Mouse (Mus musculus) limb, embryonic 15.5 days (tissue): ENCODE measurements around the gene Mecom. TPM values are rescaled to one million over a fixed set of nuclear protein-coding genes. Genes with fewer than 3 reads are reported as not detected.

Experiments used
- ATAC-seq: fragments of 200-750 bp; cut with Nextera tagmentation; 2 replicates; pipeline ENCODE4 v1.8.0; 2017; ENCODE audit warnings: low read depth, moderate TSS enrichment; ENCODE audit not compliant: insufficient number of reproducible peaks, low FRiP score, low TSS enrichment
- H3K27ac ChIP-seq: fragments of 300-500 bp; sonication (generic); 2 replicates; pipeline ENCODE4 v1.5.1; 2015; ENCODE audit warnings: moderate library complexity, mild to moderate bottlenecking, inconsistent platforms
- H3K27me3 ChIP-seq: fragments of 300-500 bp; sonication (generic); 2 replicates; pipeline ENCODE4 v1.6.1; 2015; ENCODE audit warnings: inconsistent platforms
- H3K36me3 ChIP-seq: fragments of 300-500 bp; sonication (generic); 2 replicates; pipeline ENCODE4 v1.6.1; 2015; ENCODE audit warnings: inconsistent platforms
- H3K4me1 ChIP-seq: fragments of 300-500 bp; sonication (generic); 2 replicates; pipeline ENCODE4 v1.6.1; 2015; ENCODE audit warnings: inconsistent platforms
- H3K4me2 ChIP-seq: fragments of 300-500 bp; sonication (generic); 2 replicates; pipeline ENCODE4 v1.6.1; 2015; ENCODE audit warnings: mild to moderate bottlenecking, inconsistent platforms
- H3K4me3 ChIP-seq: fragments of 300-500 bp; sonication (generic); 2 replicates; pipeline ENCODE4 v1.5.1; 2015; ENCODE audit warnings: mild to moderate bottlenecking, inconsistent platforms
- H3K9ac ChIP-seq: fragments of 300-500 bp; sonication (generic); 2 replicates; pipeline ENCODE4 v1.6.1; 2015; ENCODE audit warnings: inconsistent platforms
- H3K9me3 ChIP-seq: fragments of 300-500 bp; sonication (generic); 2 replicates; pipeline ENCODE4 v1.6.1; 2016; ENCODE audit warnings: inconsistent platforms
- WGBS: fragments of 180-500 bp; shearing (Covaris S2); methylation state at CpG from one replicate; pipeline ENCODE4 v1.1.7; 2015; 5-methylcytosine and 5-hydroxymethylcytosine counted together
- polyA plus RNA-seq: library from polyadenylated mRNA; unstranded; fragments of >200 nt; fragmentation: Nextera tagmentation; extraction: Ambion mirVana; gene quantifications from 2 replicates; pipeline ENCODE4 v1.2.1, GENCODE M21; 2015

Mecom gene
- polyA plus RNA-seq, 1 experiment from 2014 or later: 38.4 TPM

DNA sequence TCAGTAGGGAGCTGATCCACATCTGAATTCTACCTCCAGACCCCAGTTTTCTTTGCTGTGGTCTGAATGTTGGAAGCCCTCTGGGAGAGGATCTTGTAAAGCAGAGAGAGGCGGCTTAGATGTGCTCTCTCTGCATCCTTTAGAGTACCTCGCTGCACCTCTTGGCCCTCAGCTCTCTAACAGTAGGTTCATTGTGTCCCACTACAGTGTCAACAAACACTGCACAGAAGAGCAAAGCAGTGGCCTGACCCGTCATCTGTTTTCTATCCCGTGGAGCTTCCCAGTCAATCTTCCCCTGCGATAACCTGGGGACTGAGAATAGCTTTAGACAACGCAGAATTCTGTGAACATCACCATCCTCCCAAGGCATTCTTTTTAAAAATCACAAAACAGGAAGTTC lies 69.6 kb downstream of the Mecom start:
- Histone ChIP-seq H3K36me3 (no peaks in the 10 kb centered on the region), H3K27ac (no peak overlapping the region), H3K4me3 (no peak overlapping the region), H3K27me3 (no peaks in the 10 kb centered on the region), H3K4me2 (no peak overlapping the region), H3K4me1 (peaks cover 2% of the 10 kb centered on the region; the same call in 1 of the 2 replicates), H3K9ac (no peak overlapping the region), H3K9me3 (no peaks in the 10 kb centered on the region)
- 60% methylated on average over 6 of the region's 6 CpGs for WGBS
- ATAC-seq: no peak

DNA sequence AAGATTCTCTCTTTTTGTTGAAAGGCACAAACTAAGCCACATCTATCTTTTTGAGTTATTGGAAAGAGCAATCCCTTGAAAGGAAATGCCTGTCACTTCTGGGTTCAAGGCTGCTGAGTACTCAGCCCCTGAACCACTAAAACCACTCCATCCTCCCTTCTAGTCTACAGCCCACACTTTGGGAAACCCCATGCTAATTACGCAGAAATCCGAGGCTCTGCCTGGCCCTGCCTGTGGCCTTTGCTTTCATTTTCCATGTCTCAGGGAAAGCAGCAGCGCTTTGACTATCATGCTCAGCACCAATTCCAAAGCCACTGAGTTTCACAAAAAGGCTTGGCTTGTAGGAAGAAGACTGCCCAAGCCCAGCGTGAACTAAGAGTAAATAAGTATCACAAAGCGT lies 70.8 kb downstream of the Mecom start:
- Histone ChIP-seq H3K27ac (no peak overlapping the region), H3K4me3 (no peak overlapping the region), H3K9ac (no peak overlapping the region), H3K36me3 (no peaks in the 10 kb centered on the region), H3K9me3 (no peaks in the 10 kb centered on the region), H3K27me3 (no peaks in the 10 kb centered on the region), H3K4me2 (no peak overlapping the region), H3K4me1 (0 out of 2 replicates have a peak, but pooled peaks cover 2% of the 10 kb centered on the region)
- ATAC-seq: no peak
- WGBS: 58% methylated on average over 5 of the region's 5 CpGs

DNA sequence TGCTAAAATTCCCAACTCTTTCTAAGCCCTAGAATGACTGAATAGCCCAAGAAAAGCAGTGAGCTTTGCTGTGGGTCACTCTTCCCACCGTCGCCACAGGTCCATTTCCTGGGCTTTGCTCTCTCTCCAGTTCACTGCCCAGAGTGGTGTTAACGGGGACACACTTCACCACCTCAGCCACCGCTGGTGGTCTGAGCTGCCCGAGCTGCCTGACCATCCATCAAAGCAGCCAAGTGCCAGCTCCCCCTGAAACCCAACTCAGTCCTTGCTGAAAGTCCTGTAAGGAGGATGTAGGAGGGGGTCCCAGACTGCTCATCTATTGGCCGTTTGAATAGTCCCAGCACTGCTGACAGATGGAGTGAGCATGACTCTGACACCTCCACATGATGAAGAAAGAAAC lies 72.2 kb downstream of the Mecom start:
- Histone ChIP-seq H3K27me3 (no peaks in the 10 kb centered on the region), H3K36me3 (no peaks in the 10 kb centered on the region), H3K9ac (no peak overlapping the region), H3K4me1 (peaks cover 2% of the 10 kb centered on the region; the same call in 1 of the 2 replicates), H3K9me3 (no peaks in the 10 kb centered on the region), H3K4me2 (no peak overlapping the region), H3K27ac (no peak overlapping the region), H3K4me3 (no peak overlapping the region)
- ATAC-seq: no peak
- 48% methylated on average over 6 of the region's 6 CpGs for WGBS

DNA sequence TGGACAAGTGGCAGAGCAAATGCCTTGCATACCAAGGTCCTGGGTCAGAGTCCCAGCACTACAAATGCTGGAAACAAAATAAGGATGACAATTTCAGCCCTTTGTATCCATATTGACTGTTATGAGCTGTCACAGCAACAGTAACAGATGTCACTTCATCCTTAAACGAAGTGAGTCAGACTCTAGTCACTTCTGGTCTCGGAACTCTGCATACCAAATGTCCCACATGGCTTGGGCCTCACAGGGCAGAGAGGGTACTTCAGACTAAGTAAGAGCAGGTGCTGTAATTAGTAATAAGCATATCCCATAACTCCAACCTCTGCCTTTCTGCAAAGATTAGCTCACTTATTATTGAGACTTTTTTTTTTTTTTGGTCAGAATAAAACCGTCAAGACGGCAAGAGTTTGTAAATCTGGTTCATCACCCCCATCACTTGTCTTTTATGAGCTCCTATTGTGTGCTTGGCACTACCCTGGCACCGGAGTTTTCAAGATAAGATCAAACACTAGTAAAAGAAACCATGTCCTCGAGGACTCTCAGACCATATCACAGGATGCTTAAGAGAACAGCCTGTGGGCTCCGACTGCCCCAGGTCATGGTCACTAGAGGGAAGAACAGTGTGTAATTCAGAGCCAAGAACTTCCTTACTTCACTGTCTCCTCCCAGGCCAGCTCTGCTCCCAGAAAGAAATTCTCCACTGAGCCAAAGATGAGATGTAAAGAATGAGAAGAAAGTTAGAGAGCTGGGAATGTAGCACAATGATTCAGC lies 79.6 kb downstream of the Mecom start:
- Histone ChIP-seq H3K4me2 (no peak overlapping the region), H3K4me3 (no peak overlapping the region), H3K4me1 (no peaks in the 10 kb centered on the region; the same call in 1 of the 2 replicates), H3K9me3 (no peaks in the 10 kb centered on the region), H3K27ac (no peak overlapping the region), H3K9ac (no peak overlapping the region), H3K27me3 (no peaks in the 10 kb centered on the region), H3K36me3 (no peaks in the 10 kb centered on the region)
- ATAC-seq: no peak
- WGBS: 62% methylated on average over 7 of the region's 7 CpGs

DNA sequence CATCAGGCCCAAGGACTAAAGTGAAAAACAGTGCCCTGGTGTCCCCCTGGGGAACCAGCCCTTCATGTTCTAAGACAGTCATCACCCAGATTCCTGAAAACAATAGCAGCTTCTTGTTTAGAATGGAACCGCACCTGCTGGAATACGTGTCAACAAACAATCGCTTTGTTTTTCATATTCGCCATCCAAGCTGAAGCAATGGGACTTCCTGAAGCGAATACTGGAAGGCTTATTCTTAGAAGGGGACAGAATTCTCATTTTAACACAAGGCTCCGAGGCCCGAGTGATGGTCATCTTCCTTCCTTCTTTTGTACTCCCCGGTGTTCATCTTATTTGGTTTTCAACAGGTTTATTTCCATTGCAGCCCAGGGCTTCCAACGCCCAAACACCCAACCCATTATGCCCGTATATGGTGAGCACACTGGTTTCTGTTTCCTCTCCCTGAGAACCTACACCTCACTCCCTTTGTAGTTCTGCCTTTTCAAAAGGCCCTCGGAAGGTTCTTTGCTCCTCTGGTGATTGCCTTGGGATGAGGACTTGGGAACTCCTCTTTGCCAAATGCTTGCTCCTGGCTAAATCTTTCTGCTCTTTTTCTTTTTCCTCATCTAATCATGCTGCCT lies 81.7 kb downstream of the Mecom start:
- H3K27ac ChIP-seq: no peak overlapping the region
- H3K4me1 ChIP-seq: no peaks in the 10 kb centered on the region; the same call in 1 of the 2 replicates
- no peaks in the 10 kb centered on the region for H3K9me3 ChIP-seq
- H3K36me3 ChIP-seq: no peaks in the 10 kb centered on the region
- no peak overlapping the region for H3K4me2 ChIP-seq
- H3K4me3 ChIP-seq: no peak overlapping the region
- H3K27me3 ChIP-seq: no peaks in the 10 kb centered on the region
- H3K9ac ChIP-seq: no peak overlapping the region
- ATAC-seq: no peak
- 71% methylated on average over 11 of the region's 11 CpGs for WGBS

DNA sequence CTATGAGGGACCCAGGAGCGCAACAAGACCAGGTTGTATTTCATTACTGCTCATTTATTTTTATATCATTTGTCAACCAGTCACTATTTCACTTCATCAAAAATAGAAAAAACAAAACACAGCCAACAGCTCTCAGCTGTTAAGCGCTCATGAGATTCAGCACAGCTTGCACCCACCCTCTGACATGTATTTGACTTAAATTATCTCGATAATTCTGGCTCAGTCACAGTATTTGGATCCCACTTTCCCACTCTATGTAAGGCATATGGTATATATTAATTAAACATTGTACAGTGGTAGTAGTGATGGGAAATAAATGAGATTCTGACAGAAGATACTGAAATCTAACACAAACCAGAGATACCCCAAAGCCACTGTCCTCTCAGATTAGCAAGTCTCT lies 83.3 kb downstream of the Mecom start:
- H3K4me2 ChIP-seq: no peak overlapping the region
- no peaks in the 10 kb centered on the region for H3K9me3 ChIP-seq
- no peak overlapping the region for H3K27ac ChIP-seq
- H3K36me3 ChIP-seq: no peaks in the 10 kb centered on the region
- ATAC-seq: no peak
- H3K27me3 ChIP-seq: no peaks in the 10 kb centered on the region
- WGBS: 82% methylated on average over 3 of the region's 3 CpGs
- H3K4me3 ChIP-seq: no peak overlapping the region
- no peak overlapping the region for H3K9ac ChIP-seq
- H3K4me1 ChIP-seq: no peaks in the 10 kb centered on the region

DNA sequence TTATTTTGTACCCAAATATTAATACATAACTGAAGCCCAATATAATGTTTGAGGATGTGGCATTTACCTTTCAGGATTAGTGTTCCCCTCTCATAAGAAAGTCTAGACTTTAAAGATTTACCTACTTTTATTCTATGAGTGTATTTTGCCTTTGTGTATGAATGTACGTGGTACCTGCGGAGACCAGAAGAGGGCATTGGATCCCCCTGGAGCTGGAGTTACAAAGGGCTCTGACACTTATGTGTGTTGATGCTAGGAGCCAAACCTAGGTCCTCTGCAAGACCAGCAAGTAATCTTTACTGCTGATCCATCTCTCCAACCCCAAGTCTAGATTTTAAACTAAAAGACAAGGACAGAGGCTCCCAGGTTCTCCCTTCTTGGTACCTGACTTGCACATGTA lies 86.0 kb downstream of the Mecom start:
- Histone ChIP-seq H3K9me3 (no peaks in the 10 kb centered on the region), H3K36me3 (no peaks in the 10 kb centered on the region), H3K9ac (no peak overlapping the region), H3K4me3 (no peak overlapping the region), H3K4me1 (no peaks in the 10 kb centered on the region), H3K4me2 (no peak overlapping the region), H3K27ac (no peak overlapping the region), H3K27me3 (no peaks in the 10 kb centered on the region)
- no peak for ATAC-seq
- WGBS: 91% methylated on average over 2 of the region's 2 CpGs

DNA sequence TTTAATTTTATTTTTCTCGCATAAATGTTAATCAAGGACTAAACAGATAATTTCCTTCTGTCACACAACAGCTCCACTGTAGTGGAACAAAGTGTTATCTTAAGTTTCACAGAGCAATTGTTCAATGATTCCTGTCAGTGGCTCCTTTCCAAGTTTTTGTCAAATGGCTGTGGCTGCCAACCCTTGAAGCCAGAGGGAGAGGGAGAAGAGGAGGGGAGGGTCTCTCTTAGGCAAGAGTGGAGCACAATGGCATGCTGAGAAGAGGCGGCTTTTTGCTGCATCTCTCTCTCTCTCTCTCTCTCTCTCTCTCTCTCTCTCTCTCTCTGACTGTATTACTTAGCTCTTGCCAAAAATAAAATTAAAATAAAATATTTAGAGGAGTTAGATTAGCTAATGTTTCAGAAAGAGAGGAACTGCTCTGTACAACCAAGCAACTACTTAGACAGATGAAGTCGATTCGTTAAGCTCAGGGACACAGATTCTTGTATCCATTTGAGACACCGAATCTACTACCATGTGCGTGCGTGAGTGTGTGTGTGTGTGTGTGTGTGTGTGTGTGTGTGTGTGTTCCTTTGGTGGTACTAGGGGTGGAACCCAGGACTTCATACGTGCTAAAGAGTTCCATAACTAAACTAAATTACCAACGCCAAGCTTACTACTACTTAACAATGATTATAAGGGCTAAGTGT lies 86.8 kb downstream of the Mecom start:
- Histone ChIP-seq H3K27me3 (no peaks in the 10 kb centered on the region), H3K36me3 (no peaks in the 10 kb centered on the region), H3K4me2 (no peak overlapping the region), H3K9me3 (no peaks in the 10 kb centered on the region), H3K27ac (no peak overlapping the region), H3K4me3 (no peak overlapping the region), H3K9ac (no peak overlapping the region), H3K4me1 (no peaks in the 10 kb centered on the region)
- WGBS: 87% methylated on average over 9 of the region's 9 CpGs
- no peak for ATAC-seq

DNA sequence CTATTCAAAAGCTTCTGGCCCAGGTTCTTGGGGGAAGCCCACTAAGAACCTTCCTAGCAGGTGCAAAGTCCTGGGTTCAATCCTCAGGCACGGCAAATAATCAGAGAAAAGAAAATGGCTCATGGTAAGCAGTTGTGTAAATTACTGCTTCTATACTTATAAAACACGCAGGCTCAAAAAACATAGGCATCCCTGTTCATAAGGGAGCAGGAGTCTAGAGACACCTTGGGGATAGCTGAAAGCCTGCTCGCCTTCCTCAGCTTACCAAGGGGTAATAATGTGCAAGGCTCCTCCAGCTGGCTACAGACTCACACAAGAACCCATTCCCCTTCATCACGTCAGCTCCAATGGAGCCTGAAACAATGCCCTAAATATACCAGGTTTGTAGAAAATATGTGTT lies 88.2 kb downstream of the Mecom start:
- no peaks in the 10 kb centered on the region for H3K9me3 ChIP-seq
- H3K36me3 ChIP-seq: no peaks in the 10 kb centered on the region
- no peaks in the 10 kb centered on the region for H3K27me3 ChIP-seq
- H3K9ac ChIP-seq: no peak overlapping the region
- H3K4me1 ChIP-seq: no peaks in the 10 kb centered on the region
- no peak overlapping the region for H3K27ac ChIP-seq
- no peak overlapping the region for H3K4me2 ChIP-seq
- H3K4me3 ChIP-seq: no peak overlapping the region
- no peak for ATAC-seq
- WGBS: 90% methylated on average over 4 of the region's 4 CpGs

DNA sequence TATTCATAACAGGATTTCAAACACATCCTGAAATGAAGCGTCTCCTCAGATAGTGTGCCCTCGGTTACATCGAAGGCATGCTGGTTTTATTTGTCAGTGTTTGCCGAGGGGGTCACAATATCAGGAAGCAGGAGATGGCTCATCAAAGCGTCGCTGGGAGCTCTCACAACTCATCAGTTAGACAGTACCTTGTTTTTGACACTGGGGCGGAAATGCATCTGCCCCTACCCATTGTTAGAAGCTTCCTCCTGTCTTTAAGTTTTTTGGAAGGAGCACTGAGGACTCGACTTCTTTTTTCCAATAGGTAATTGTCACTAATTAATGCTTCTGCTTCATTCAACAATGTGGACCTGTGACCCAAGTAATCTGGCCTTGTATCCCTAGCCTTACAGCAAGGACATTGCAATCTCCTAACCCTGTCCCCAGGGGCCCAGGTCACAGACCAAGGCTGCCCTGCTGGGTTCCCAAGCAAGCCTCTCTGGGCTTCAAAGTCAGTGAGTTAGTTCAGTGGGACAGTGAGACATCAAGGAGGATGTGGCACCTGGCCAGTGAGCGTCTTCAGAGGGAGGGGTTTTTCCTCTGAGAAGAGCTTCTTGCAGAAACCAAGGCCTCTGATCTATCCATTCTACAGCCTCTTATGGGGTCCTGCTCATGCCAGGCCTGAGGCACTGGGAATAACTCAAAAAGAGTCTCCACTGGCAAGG lies 89.7 kb downstream of the Mecom start:
- no peak for ATAC-seq
- no peaks in the 10 kb centered on the region for H3K36me3 ChIP-seq

DNA sequence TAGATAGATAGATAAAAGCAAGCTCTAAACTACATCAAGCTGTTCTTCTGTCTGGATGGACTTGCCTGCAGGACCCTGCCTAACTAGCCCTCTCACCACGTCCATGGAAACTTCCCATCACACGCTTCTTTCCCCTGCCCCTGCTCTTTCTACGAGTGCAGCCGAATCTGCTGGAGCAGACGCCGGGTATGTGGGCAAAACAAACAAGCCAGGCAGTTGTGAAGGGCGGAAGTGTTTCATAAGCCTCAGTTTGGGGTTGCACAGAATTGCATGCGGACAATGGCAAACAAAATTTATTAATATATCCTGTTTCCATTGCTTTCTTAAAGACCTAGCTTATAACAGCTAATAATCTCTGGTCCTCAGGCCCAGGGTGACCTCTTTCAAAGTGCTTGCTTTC lies 91.9 kb downstream of the Mecom start:
- 57% methylated on average over 8 of the region's 8 CpGs for WGBS

More for the DNA sequence above, 89.7 kb downstream of the Mecom start:
- Histone ChIP-seq H3K27me3 (no peaks in the 10 kb centered on the region), H3K4me1 (0 out of 2 replicates have a peak, but pooled peaks cover 3% of the 10 kb centered on the region), H3K4me2 (no peak overlapping the region), H3K9me3 (no peaks in the 10 kb centered on the region), H3K4me3 (no peak overlapping the region), H3K9ac (no peak overlapping the region), H3K27ac (no peak overlapping the region)
- WGBS: 65% methylated on average over 9 of the region's 9 CpGs

More for the DNA sequence above, 91.9 kb downstream of the Mecom start:
- H3K4me2 ChIP-seq: no peak overlapping the region
- H3K9ac ChIP-seq: no peak overlapping the region
- no peak for ATAC-seq
- no peaks in the 10 kb centered on the region for H3K36me3 ChIP-seq
- H3K4me1 ChIP-seq: peaks cover 8% of the 10 kb centered on the region; the same call in 1 of the 2 replicates
- no peak overlapping the region for H3K4me3 ChIP-seq
- no peak overlapping the region for H3K27ac ChIP-seq
- H3K9me3 ChIP-seq: no peaks in the 10 kb centered on the region
- no peaks in the 10 kb centered on the region for H3K27me3 ChIP-seq
